Mouse (Mus musculus) cerebellum, adult 2 months (tissue): ENCODE measurements around the gene A930017K11Rik. TPM values are rescaled to one million over a fixed set of nuclear protein-coding genes. Genes with fewer than 3 reads are reported as not detected.
A peak's percentile ranks its signal among the peaks of the same experiment; 100 is the strongest.

Experiments
- DNase-seq, 2 experiments: peaks; one replicate each; pipeline ENCODE4 v3.0.0; 2021
- H3K27ac ChIP-seq: fragments of 200-500 bp; 2 replicates; pipeline ENCODE4 v1.5.1; 2012; ENCODE audit warnings: low read length, control low read depth, inconsistent platforms; ENCODE audit not compliant: insufficient read depth
- H3K27me3 ChIP-seq: fragments of 200-500 bp; 2 replicates; pipeline ENCODE4 v1.6.1; 2012; ENCODE audit warnings: inconsistent platforms, mild to moderate bottlenecking, low read length, moderate library complexity; ENCODE audit not compliant: control insufficient read depth, insufficient read depth
- H3K4me1 ChIP-seq: fragments of 200-500 bp; 2 replicates; pipeline ENCODE4 v1.6.1; 2011; ENCODE audit warnings: low read length; ENCODE audit not compliant: control insufficient read depth, insufficient read depth
- H3K4me3 ChIP-seq: fragments of 200-500 bp; replicated peaks from 2 replicates; pipeline ENCODE3; 2011; ENCODE audit warnings: mild to moderate bottlenecking, low read depth, low read length, control low read depth; ENCODE audit not compliant: insufficient read depth
- CTCF ChIP-seq: fragments of 200-500 bp; IDR thresholded peaks from 2 replicates; pipeline ENCODE4 v1.5.1; 2011; ENCODE audit warnings: low read depth, mild to moderate bottlenecking, control low read depth, low read length, moderate library complexity, borderline replicate concordance; ENCODE audit not compliant: insufficient read depth
- POLR2A ChIP-seq: fragments of 200-500 bp; IDR thresholded peaks from 2 replicates; pipeline ENCODE4 v1.6.1; 2011; ENCODE audit warnings: low read length, control low read depth, borderline replicate concordance; ENCODE audit not compliant: insufficient read depth
- WGBS: fragments of 180-500 bp; shearing (Covaris S2); methylation state at CpG from one replicate; pipeline ENCODE4 v1.1.7; 2018; 5-methylcytosine and 5-hydroxymethylcytosine counted together
- polyA plus RNA-seq: library from polyadenylated mRNA; depleted of rRNA; stranded (reverse); fragments of >200 nt; gene quantifications from 2 replicates; pipeline ENCODE4 v1.2.3, GENCODE M21; 2012; rRNA removed

The A930017K11Rik gene
- polyA plus RNA-seq, result 13.4 and 14.0 TPM in 2 replicates

DNA sequence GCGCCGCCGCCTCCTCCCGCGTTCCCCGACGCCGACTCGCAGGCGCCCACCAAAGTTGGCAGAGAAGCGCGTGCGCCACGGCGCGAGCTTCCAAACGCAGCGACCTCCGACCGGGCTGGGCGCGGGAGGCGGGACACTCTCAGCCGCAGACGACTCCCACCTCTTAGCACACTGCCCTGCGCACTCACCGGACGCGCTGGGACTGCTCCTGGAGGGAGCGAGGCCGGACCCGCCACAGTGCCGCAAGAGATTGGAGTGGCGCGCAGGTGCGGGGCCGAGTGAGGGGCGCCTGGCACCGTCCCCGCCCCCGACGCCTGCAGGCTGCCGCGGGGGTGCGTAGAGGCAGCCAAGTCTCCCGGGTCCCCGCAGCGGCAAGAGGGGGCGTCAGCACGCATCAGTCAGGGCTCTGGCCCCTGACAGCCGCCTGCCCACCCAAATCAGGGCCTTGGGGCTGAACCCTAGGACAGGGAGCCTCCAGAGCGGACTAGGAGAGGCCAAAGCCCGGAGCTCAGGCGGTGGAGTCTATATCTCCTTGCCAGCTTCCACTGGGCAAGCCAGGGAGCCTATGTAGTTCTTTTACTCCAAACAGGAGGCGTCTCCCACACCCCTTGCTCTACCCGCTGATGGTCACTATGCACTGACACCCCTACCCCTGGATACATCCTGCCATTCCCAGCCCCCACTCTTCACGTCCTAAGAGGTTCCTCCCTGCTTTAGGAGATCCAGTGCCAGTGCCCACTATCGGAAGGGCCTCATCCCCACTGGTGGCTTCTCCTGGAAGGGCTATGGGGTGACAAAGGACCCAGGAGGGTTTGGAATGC lies at the start of gene A930017K11Rik:
Gene A930017K11Rik, minus strand, starts transcription at position 763 of the 821 bp plus-strand sequence.
- 0 out of 2 replicates have a peak, but pooled peaks have one; percentile 34 for TF ChIP-seq POLR2A
- no peak for TF ChIP-seq CTCF
- peak within 1 kb of the TSS; percentile 52 for H3K27ac ChIP-seq

DNA sequence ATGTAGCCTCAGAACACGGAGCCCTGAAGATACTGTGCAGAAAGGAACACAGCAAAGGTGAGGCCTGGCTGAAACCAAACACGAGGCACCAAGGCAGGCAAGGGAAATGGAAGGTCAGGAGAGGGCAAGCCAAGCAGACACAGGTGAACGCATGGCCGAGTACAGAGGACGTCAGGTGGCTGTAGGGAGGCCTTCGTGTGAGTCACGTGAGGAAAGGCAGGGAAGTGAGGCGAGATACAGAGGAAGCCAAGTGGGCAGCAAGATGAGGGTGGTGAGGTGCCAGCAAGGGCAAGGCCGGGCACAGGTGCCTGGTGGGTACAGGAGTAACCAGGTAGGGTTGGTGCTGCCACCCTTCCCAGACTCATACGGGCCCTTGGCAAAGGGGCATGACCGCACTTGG lies 46.1 kb upstream of the A930017K11Rik start:
- H3K4me1 ChIP-seq, result no peaks in the 10 kb centered on the region; the same call in 1 of the 2 replicates
- no peak overlapping the region for H3K4me3 ChIP-seq
- no peaks in the 10 kb centered on the region for H3K27me3 ChIP-seq
- DNase-seq, result no peak
- 87% methylated on average over 11 of the region's 11 CpGs for WGBS
- no peak overlapping the region for H3K27ac ChIP-seq
- TF ChIP-seq CTCF, result no peak
- no peak for TF ChIP-seq POLR2A

More for the DNA sequence above, at the start of gene A930017K11Rik:
- Histone ChIP-seq H3K4me1 (peaks cover 48% of the 10 kb centered on the region), H3K4me3 (peak within 1 kb of the TSS; percentile 77), H3K27me3 (no peaks in the 10 kb centered on the region)
- WGBS, result 2% methylated on average over 57 of the region's 58 CpGs
- DNase-seq, result peak; percentile 54 to 61

DNA sequence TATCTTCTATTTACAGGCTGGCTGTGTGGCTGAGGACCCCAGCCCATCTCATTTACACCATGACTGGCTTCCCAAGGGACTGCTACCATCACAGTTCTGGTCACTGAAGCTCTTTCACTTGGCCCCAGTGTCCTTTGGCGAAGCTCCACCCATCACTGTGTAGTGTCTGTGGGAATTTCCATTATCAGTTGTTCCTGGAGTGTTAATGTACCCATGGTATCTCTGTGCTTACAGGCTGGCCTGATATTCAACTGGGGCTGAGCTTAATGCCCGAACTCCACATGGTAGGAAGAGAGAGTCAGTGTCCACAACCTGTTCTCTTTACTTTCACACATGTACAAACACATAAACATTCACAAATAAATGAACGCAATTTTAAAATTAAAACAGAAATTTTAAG lies 41.1 kb upstream of the A930017K11Rik start:
- 93% methylated on average over 3 of the region's 3 CpGs for WGBS

DNA sequence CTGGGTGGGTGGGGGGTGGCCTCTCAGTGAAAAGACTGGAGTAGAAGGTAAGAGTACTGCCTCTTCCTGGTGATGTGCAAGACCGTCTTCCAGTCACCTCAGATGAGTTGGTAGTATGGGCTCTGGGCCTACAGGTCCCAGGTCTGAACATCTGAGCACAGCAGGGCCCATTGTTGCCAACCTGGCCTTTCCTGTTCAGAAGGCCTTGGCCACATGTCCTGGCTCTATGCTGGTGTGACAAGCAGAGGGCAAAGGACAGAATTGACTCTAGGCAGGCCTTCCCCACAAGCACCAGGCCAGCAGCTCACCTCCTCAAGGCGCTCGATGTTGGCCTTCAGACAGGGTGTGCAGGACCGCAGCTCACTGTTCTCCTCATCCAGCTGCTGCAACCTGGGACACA lies 39.9 kb upstream of the A930017K11Rik start:
- no peaks in the 10 kb centered on the region for H3K27me3 ChIP-seq
- TF ChIP-seq CTCF (no peak), POLR2A (no peak)
- no peak for DNase-seq
- no peak overlapping the region for H3K4me3 ChIP-seq
- H3K27ac ChIP-seq, result no peak overlapping the region
- H3K4me1 ChIP-seq, result no peaks in the 10 kb centered on the region
- 97% methylated on average over 4 of the region's 4 CpGs for WGBS

More for the DNA sequence above, 41.1 kb upstream of the A930017K11Rik start:
- H3K27ac ChIP-seq, result no peak overlapping the region
- no peaks in the 10 kb centered on the region; the same call in 1 of the 2 replicates for H3K4me1 ChIP-seq
- H3K27me3 ChIP-seq, result no peaks in the 10 kb centered on the region
- no peak overlapping the region for H3K4me3 ChIP-seq
- DNase-seq, result no peak
- no peak for TF ChIP-seq CTCF
- TF ChIP-seq POLR2A, result no peak

DNA sequence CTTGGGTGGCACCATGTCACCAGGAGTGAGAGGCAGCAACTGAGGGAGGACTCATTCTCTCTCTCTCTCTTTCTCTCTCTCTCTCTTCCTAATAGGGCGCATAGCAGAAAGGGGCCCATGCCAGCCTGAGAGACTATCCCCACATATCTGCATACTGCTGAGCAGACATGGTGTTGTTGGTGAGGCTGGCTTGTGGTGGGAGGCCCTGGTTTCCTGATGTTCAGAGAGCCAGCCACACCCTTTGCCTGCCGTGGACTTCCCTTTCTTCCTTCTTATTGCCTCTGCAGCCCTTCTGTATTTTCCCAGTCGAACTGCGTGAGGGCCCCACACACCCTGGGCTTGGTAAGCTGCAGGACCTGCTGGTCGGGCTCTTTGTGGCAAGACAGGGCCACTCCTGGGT lies 38.0 kb upstream of the A930017K11Rik start:
- no peak for DNase-seq
- Histone ChIP-seq H3K27me3 (no peaks in the 10 kb centered on the region), H3K4me3 (no peak overlapping the region), H3K27ac (no peak overlapping the region), H3K4me1 (no peaks in the 10 kb centered on the region)
- 96% methylated on average over 5 of the region's 5 CpGs for WGBS
- no peak for TF ChIP-seq CTCF
- TF ChIP-seq POLR2A, result no peak

DNA sequence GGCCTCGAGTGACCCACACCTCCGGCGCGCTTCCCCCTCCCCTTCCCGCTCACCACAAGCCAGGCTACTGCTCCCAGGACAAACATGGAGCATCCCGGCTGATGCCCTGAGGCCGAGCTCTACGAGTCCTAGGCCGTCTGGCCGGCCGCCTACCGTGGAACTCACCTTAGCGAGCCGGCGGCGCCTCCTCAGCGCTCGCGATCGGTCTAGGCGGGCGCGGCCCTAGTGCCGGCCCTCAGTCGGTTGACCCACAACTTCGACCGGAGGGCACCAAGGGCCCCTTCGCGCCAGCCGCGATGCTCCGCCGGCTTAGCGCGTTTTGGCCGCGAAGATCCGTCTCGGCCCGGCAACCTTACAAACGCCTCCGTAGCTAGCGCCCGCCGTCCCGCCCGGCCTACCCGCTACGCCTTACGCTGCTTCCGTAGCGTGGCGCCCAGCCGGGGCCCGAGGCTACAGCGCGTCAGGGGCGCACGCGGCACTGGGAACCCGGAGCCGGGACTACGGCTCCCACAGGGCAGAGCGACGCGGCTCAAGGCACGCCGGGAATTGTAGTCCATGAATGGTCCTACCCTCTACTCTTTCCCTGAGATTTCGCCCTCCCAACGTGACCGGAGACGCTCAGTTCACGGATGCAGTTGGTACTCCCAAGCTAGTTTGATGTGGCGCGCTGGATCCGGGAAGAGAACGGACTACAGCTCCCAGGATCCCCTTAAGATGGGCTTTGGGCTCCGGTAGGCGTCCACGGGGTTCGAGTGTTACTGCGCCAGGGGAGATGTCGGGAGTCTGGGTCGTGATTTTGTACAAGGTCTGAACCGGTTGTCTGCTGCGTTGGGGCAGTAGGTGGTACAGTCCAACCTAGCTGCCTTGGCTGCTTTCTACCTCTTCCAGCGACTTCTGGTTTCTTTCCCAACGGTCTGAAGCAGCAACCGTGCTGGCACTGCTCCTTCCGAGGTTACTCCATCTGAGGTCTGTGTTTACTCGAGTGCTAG lies 33.2 kb upstream of the A930017K11Rik start, which contains the start of gene Capn15:
Gene Capn15, minus strand, starts transcription at position 491 of the 989 bp plus-strand sequence.
- TF ChIP-seq POLR2A (peak; percentile 36; the same call in 1 of the 2 replicates), CTCF (peak; percentile 2; the same call in 1 of the 2 replicates)
- under 1% methylated on average over 91 of the region's 91 CpGs for WGBS

More for the DNA sequence above, 33.2 kb upstream of the A930017K11Rik start, which contains the start of gene Capn15:
- DNase-seq, result peak; percentile 95 to 96
- H3K4me3 ChIP-seq, result peak within 1 kb of the TSS; percentile 91
- H3K27ac ChIP-seq, result peak within 1 kb of the TSS; percentile 77
- no peaks in the 10 kb centered on the region for H3K27me3 ChIP-seq
- H3K4me1 ChIP-seq, result peaks cover 26% of the 10 kb centered on the region
